Mouse (Mus musculus) heart, embryonic 14.5 days (tissue): ENCODE results near the gene Ccdc148. TPM values are rescaled to one million over a fixed set of nuclear protein-coding genes. Genes with fewer than 3 reads are reported as not detected.

Source experiments
- ATAC-seq: fragments of 200-750 bp; cut with Nextera tagmentation; 2 replicates; pipeline ENCODE4 v1.8.0; 2017; ENCODE audit warnings: low read depth, moderate TSS enrichment; ENCODE audit not compliant: insufficient number of reproducible peaks, insufficient read depth, low FRiP score
- H3K27ac ChIP-seq, 2 experiments: fragments of 200-500 bp in 1 of 2; fragments of 300-500 bp in 1 of 2; sonication (generic) in 1 of 2; replicated peaks in 1 of 2; 2 replicates each; pipeline ENCODE4 v1.5.1; 2012 to 2014; ENCODE audit warnings: low read depth in 2 of 2, low read length in 2 of 2, control low read depth in 1 of 2, mild to moderate bottlenecking in 1 of 2, mixed read lengths in 1 of 2; ENCODE audit not compliant: control insufficient read depth in 1 of 2, insufficient read depth in 1 of 2
- H3K27me3 ChIP-seq: fragments of 300-500 bp; sonication (generic); 2 replicates; pipeline ENCODE4 v1.6.1; 2014; ENCODE audit warnings: mild to moderate bottlenecking, low read length, control low read depth; ENCODE audit not compliant: control insufficient read depth, insufficient read depth
- H3K36me3 ChIP-seq: fragments of 300-500 bp; sonication (generic); 2 replicates; pipeline ENCODE4 v1.6.1; 2014; ENCODE audit warnings: mild to moderate bottlenecking, control low read depth, low read length, mixed read lengths; ENCODE audit not compliant: control insufficient read depth, insufficient read depth
- H3K4me1 ChIP-seq, 2 experiments: fragments of 200-500 bp in 1 of 2; fragments of 300-500 bp in 1 of 2; sonication (generic) in 1 of 2; 2 replicates each; pipeline ENCODE4 v1.6.1; 2012 to 2014; ENCODE audit warnings: low read length in 2 of 2, control low read depth in 1 of 2, mixed read lengths in 1 of 2; ENCODE audit not compliant: control insufficient read depth in 2 of 2, insufficient read depth in 2 of 2
- H3K4me2 ChIP-seq: fragments of 300-500 bp; sonication (generic); 2 replicates; pipeline ENCODE4 v1.6.1; 2014; ENCODE audit warnings: mild to moderate bottlenecking, low read length
- H3K4me3 ChIP-seq, 2 experiments: fragments of 200-500 bp in 1 of 2; fragments of 300-500 bp in 1 of 2; sonication (generic) in 1 of 2; 2 replicates each; pipeline ENCODE4 v1.5.1; 2012 to 2014; ENCODE audit warnings: low read length in 2 of 2, mild to moderate bottlenecking in 2 of 2, control low read depth in 1 of 2, low read depth in 1 of 2, moderate library complexity in 1 of 2; ENCODE audit not compliant: control insufficient read depth in 1 of 2, insufficient read depth in 1 of 2
- H3K9ac ChIP-seq: fragments of 300-500 bp; sonication (generic); 2 replicates; pipeline ENCODE4 v1.6.1; 2014; ENCODE audit warnings: mild to moderate bottlenecking, low read length
- H3K9me3 ChIP-seq: fragments of 300-500 bp; sonication (generic); 2 replicates; pipeline ENCODE4 v1.6.1; 2016; ENCODE audit warnings: low read length, control low read depth; ENCODE audit not compliant: control insufficient read depth
- WGBS: fragments of 180-500 bp; shearing (Covaris S2); extraction: QIAGEN DNeasy Blood & Tissue Kit; methylation state at CpG from one replicate; pipeline ENCODE4 v1.1.7; 2014; 5-methylcytosine and 5-hydroxymethylcytosine counted together
- polyA plus RNA-seq: library from polyadenylated mRNA; unstranded; fragments of >200 nt; fragmentation: Nextera tagmentation; extraction: Ambion mirVana; gene quantifications from 2 replicates; pipeline ENCODE4 v1.2.1, GENCODE M21; 2014

Ccdc148 gene
- polyA plus RNA-seq, 1 experiment from 2014 or later = 1.1 TPM

DNA sequence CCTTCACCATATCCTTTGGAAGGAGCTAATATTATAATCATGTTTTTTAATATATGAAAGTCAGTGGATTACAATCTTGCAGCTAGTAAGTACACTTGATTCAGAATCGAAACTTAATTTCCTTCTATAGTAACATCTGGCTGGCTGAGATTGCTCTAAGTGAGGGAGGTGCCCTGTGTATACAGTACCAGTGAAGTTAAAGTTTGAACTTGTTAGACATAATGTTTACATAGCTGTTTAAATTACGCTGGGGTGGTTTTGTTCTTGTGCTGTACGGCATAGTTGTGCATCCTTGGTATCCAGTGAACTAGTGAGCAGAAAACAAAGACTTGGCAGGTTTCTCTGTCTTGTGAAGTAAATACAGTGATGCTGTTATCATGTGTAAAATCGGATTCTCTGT, 18.5 kb upstream of the Ccdc148 start:
- no peak overlapping the region for H3K27ac ChIP-seq
- H3K9me3 ChIP-seq = no peaks in the 10 kb centered on the region
- WGBS = 71% methylated on average over 4 of the region's 4 CpGs
- H3K9ac ChIP-seq = no peak overlapping the region
- H3K4me1 ChIP-seq = peaks cover 8 to 22% of the 10 kb centered on the region in 2 experiments; a peak in 3 of 4 replicates
- ATAC-seq = no peak
- H3K36me3 ChIP-seq = peaks cover 2% of the 10 kb centered on the region; the same call in 1 of the 2 replicates
- H3K4me3 ChIP-seq = no peak overlapping the region
- H3K27me3 ChIP-seq = no peaks in the 10 kb centered on the region
- H3K4me2 ChIP-seq = no peak overlapping the region

- 87% methylated on average over 8 of the region's 8 CpGs for WGBS
- no peak overlapping the region for H3K4me3 ChIP-seq
- peaks cover 8 to 22% of the 10 kb centered on the region in 2 experiments; a peak in 3 of 4 replicates for H3K4me1 ChIP-seq
- H3K4me2 ChIP-seq = no peak overlapping the region
- no peaks in the 10 kb centered on the region for H3K9me3 ChIP-seq
- no peaks in the 10 kb centered on the region for H3K36me3 ChIP-seq
- H3K27ac ChIP-seq = no peak overlapping the region
- no peak for ATAC-seq
- no peak overlapping the region for H3K9ac ChIP-seq
- no peaks in the 10 kb centered on the region for H3K27me3 ChIP-seq
Observed at GRCm38 (mm10) chr2:59178191-59178590, 17.7 kb upstream of the Ccdc148 start.

DNA sequence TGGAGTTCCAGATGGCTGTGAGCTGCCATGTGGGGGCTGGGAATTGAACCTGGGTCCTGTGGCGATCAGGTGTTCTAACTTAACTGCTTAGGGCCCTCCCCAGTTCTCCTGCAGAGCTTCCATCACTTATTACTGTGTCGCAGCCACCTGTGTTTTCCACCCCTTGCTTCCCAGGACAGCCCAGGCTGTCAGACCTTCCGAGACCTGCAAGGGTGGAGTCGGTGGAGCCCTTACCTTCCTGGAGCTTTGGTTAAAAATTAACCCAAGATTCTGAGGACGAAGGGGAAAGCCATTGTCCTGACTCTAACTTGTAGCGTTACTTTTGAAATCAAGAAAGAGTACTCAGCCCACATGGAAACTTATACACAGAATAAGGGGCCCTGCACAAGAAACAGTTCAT, 15.4 kb upstream of the Ccdc148 start:
- Histone ChIP-seq H3K27ac (no peak overlapping the region), H3K4me3 (no peak overlapping the region), H3K4me1 (peaks cover 9 to 36% of the 10 kb centered on the region in 2 experiments), H3K27me3 (no peaks in the 10 kb centered on the region), H3K36me3 (no peaks in the 10 kb centered on the region), H3K9ac (no peak overlapping the region), H3K9me3 (no peaks in the 10 kb centered on the region), H3K4me2 (no peak overlapping the region)
- ATAC-seq = no peak
- 91% methylated on average over 6 of the region's 6 CpGs for WGBS

- Histone ChIP-seq H3K27ac (no peak overlapping the region), H3K4me2 (no peak overlapping the region), H3K4me3 (no peak overlapping the region), H3K9ac (no peak overlapping the region), H3K4me1 (peaks cover 5 to 35% of the 10 kb centered on the region in 2 experiments; a peak in 3 of 4 replicates), H3K27me3 (no peaks in the 10 kb centered on the region), H3K36me3 (no peaks in the 10 kb centered on the region), H3K9me3 (no peaks in the 10 kb centered on the region)
- ATAC-seq = no peak
- 70% methylated on average over 5 of the region's 5 CpGs for WGBS
Observed at GRCm38 (mm10) chr2:59171533-59171932, 11.1 kb upstream of the Ccdc148 start.

- Histone ChIP-seq H3K27me3 (no peaks in the 10 kb centered on the region), H3K9ac (no peak overlapping the region), H3K4me3 (no peak overlapping the region), H3K4me1 (peaks cover 5 to 35% of the 10 kb centered on the region in 2 experiments; a peak in 3 of 4 replicates), H3K27ac (no peak overlapping the region), H3K36me3 (no peaks in the 10 kb centered on the region), H3K4me2 (no peak overlapping the region), H3K9me3 (no peaks in the 10 kb centered on the region)
- 97% methylated on average over 5 of the region's 5 CpGs for WGBS
- ATAC-seq = no peak
Observed at GRCm38 (mm10) chr2:59170593-59170992, 10.1 kb upstream of the Ccdc148 start.

DNA sequence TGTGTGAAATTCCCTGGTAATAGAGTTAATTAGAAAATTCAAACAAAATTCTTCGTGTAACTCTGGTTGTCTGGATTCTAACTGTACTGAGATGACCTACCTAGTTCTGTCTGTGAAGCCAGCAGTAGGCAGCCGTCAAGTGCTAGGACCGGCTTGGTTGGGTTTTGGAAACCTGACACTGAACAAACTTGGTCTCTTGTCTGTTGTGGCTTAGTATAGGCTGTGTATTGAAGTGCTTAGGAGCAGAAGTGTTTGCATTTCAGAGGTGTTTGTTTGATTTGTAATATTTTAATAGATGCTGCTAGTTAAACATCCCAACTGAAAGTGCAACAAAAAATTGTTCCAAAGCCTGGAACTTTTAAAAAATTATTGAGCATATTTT, 9.7 kb upstream of the Ccdc148 start:
- Histone ChIP-seq H3K27ac (no peak overlapping the region), H3K4me3 (no peak overlapping the region), H3K4me2 (no peak overlapping the region), H3K9ac (no peak overlapping the region), H3K36me3 (no peaks in the 10 kb centered on the region), H3K9me3 (no peaks in the 10 kb centered on the region), H3K4me1 (peaks cover 5 to 35% of the 10 kb centered on the region in 2 experiments; a peak in 3 of 4 replicates), H3K27me3 (no peaks in the 10 kb centered on the region)
- no peak for ATAC-seq
- WGBS = 65% methylated on average over 3 of the region's 3 CpGs

GRCm38 (mm10) chr2:59169572-59170207, 9.2 kb upstream of the Ccdc148 start:
- WGBS = 48% methylated on average over 9 of the region's 9 CpGs
- Histone ChIP-seq H3K9me3 (no peaks in the 10 kb centered on the region), H3K9ac (no peak overlapping the region), H3K27ac (no peak overlapping the region), H3K4me1 (peaks cover 5 to 36% of the 10 kb centered on the region in 2 experiments; a peak in 3 of 4 replicates), H3K36me3 (no peaks in the 10 kb centered on the region), H3K27me3 (no peaks in the 10 kb centered on the region), H3K4me2 (no peak overlapping the region), H3K4me3 (no peak overlapping the region)
- ATAC-seq = no peak

DNA sequence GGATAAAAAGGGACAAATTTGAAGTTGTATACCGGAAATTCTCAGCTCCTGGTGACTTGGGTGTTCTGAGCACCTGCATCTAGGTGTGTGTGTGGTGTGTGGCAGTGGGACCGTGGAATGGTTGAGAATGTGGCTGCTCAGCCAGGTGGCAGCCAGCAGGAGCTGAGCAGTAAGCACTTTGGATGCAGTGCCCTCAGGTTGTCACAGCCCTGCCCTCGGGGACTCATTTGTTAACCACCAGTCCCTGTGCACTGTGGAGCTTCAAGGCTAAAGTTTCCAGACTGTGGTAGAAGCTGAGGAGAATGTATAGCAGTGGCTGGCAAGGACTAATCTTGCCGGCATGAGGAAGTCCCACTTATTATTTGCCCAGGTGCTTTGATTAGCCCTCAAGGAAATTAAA, 7.3 kb upstream of the Ccdc148 start:
- Histone ChIP-seq H3K4me2 (no peak overlapping the region), H3K9ac (no peak overlapping the region), H3K36me3 (no peaks in the 10 kb centered on the region), H3K27me3 (no peaks in the 10 kb centered on the region), H3K4me1 (peaks cover 6 to 45% of the 10 kb centered on the region in 2 experiments), H3K9me3 (no peaks in the 10 kb centered on the region), H3K4me3 (no peak overlapping the region), H3K27ac (no peak overlapping the region)
- no peak for ATAC-seq
- WGBS = 73% methylated on average over 4 of the region's 4 CpGs
